Mouse (Mus musculus) myocyte (in vitro differentiated cells): ENCODE results near the gene Arhgef25.

Experiments
- MYOD1 ChIP-seq, 3 experiments: IDR thresholded peaks; one replicate each; pipeline ENCODE4 v1.6.1; 2011; ENCODE audit warnings: control low read depth in 2 of 3, low read depth in 2 of 3, mild to moderate bottlenecking in 2 of 3, moderate library complexity in 1 of 3; ENCODE audit not compliant: insufficient read length in 2 of 3, control insufficient read depth in 1 of 3
- MYOG ChIP-seq, 3 experiments: IDR thresholded peaks; one replicate each; pipeline ENCODE4 v1.6.1; 2011; ENCODE audit warnings: control low read depth in 2 of 3, low read depth in 2 of 3, mild to moderate bottlenecking in 2 of 3; ENCODE audit not compliant: insufficient read length in 2 of 3, control insufficient read depth in 1 of 3, insufficient read depth in 1 of 3
- POLR2A ChIP-seq: IDR thresholded peaks from one replicate; pipeline ENCODE4 v1.6.1; 2011; ENCODE audit warnings: low read depth, mild to moderate bottlenecking, control low read depth, moderate library complexity; ENCODE audit not compliant: insufficient read length
- POLR2AphosphoS2 ChIP-seq: IDR thresholded peaks from one replicate; pipeline ENCODE4 v1.6.1; 2011; ENCODE audit warnings: low read depth, control low read depth; ENCODE audit not compliant: insufficient read length

DNA sequence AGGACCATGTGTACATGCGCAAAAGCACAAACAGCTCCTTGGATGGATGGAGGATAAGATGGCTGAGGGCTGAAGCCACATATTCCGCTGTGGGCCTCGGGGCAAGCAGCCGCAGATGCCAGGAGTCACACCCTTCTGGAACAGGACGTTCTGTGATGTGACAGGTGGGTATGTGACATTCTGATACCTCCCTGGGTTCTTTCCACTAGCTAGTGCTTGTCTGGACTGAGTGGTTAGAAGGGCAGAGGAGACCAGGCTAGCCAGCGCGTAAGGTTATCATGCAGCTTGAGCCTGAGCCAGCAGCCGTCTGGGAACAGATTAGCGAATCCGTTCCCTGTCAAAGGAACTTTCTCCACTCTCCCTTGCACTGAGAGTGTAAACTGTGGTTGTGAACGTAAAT lies 48.9 kb downstream of the Arhgef25 start:
- no peak for TF ChIP-seq MYOG (IDR thresholded peaks at IDR 0.05; ENCODE audit: control insufficient read depth in 1 of 3, insufficient read depth in 1 of 3, insufficient read length in 2 of 3, low read depth in 2 of 3)
- no peak for TF ChIP-seq MYOD1 (IDR thresholded peaks at IDR 0.05; ENCODE audit: control insufficient read depth in 1 of 3, insufficient read length in 2 of 3, low read depth in 2 of 3)
- no peak for TF ChIP-seq POLR2A
- no peak for TF ChIP-seq POLR2AphosphoS2
